Comparison of ENCODE assay signal across 26 mouse cellular contexts in genomic region chr9:29036058-29036457, GRCm38 (mm10).
DNase-seq lines count a peak whose midpoint lies in the region; ATAC-seq and TF ChIP-seq lines count a peak whose summit lies in the region.
"Had no signal": no experiment of that assay in that cellular context is flagged by ENCODE, and none has a peak within 500 bp of the region (broad histone marks: within the 10 kb centered on the region; RNA-seq: fewer than 3 reads in every experiment).

No protein-coding gene starts in this region.

- no peak overlapping the region for H3K27ac ChIP-seq in intestine, embryonic 14.5 days (ENCODE audit: low read depth)
- no peak overlapping the region for H3K27ac ChIP-seq in intestine, postnatal 0 days (ENCODE audit: low read depth, low read length)
- no peak overlapping the region for H3K27ac ChIP-seq in ES-E14 (ENCODE audit: insufficient read depth, low read depth, low read length, poor library complexity, severe bottlenecking)
- H3K27ac ChIP-seq: embryonic facial prominence, embryonic 12.5 days; forebrain, embryonic 13.5 days; hindbrain, postnatal 0 days; limb, embryonic 12.5 days; midbrain, embryonic 12.5 days; neural tube, embryonic 15.5 days; stomach, embryonic 15.5 days had no signal

- in situ Hi-C loops in ES-E14 (cut with MboI; ENCODE audit: low sequenced_read_pairs in 2 of 2, unreplicated experiment in 2 of 2), result no loop called here

- WGBS in intestine, embryonic 14.5 days, result 10% methylated on average over 4 of the region's 4 CpGs
- WGBS in intestine, postnatal 0 days, result 11% methylated on average over 4 of the region's 4 CpGs

- DNase-seq in intestine, embryonic 14.5 days (ENCODE audit: low spot score), result no peak
- DNase-seq in ES-CJ7 (ENCODE audit: low read depth, low spot score) (peak; percentile 4), ES-E14 (ENCODE audit: low read depth, low spot score) (no peak)
- peak; percentile 18 for DNase-seq in embryo, embryonic 11 days
- no peak for DNase-seq in c-Kit-positive CD71-positive TER-119-positive erythroid progenitor cells, embryonic 14.5 days (ENCODE audit: low spot score)
- DNase-seq in layer of hippocampus, adult 8-10 months (ENCODE audit: low spot score in 2 of 2), result no peak
- DNase-seq: adrenal gland, postnatal 25 days; cerebellum, adult 18-20 months; cerebellum, postnatal 14 days; gastrocnemius, postnatal 10 days; kidney, adult 8-10 months; kidney, postnatal 14 days; liver, postnatal 0 days; lung, postnatal 10 days; right cerebral cortex, adult 18-20 months had no signal

- no peaks in the 10 kb centered on the region for H3K27me3 ChIP-seq in intestine, embryonic 14.5 days (replicated peaks; ENCODE audit: control insufficient read depth, insufficient read depth, low read length)
- H3K27me3 ChIP-seq in intestine, postnatal 0 days (replicated peaks; ENCODE audit: control insufficient read depth, insufficient read depth, low read length), result no peaks in the 10 kb centered on the region
- H3K27me3 ChIP-seq: embryonic facial prominence, embryonic 12.5 days; forebrain, embryonic 13.5 days; limb, embryonic 12.5 days; midbrain, embryonic 12.5 days; neural tube, embryonic 15.5 days; stomach, embryonic 15.5 days had no signal

- no peaks in the 10 kb centered on the region for H3K9me3 ChIP-seq in intestine, embryonic 14.5 days (ENCODE audit: control insufficient read depth, low read length)
- H3K9me3 ChIP-seq in intestine, postnatal 0 days (ENCODE audit: control insufficient read depth), result no peaks in the 10 kb centered on the region
- no peaks in the 10 kb centered on the region for H3K9me3 ChIP-seq in ES-E14 (ENCODE audit: control insufficient read depth, insufficient read depth, low read depth, low read length)
- H3K9me3 ChIP-seq: embryonic facial prominence, embryonic 12.5 days; forebrain, embryonic 13.5 days; limb, embryonic 12.5 days; midbrain, embryonic 12.5 days; neural tube, embryonic 15.5 days; stomach, embryonic 15.5 days had no signal

- H3K9ac ChIP-seq in intestine, embryonic 14.5 days (ENCODE audit: low read length), result no peak overlapping the region
- no peak overlapping the region for H3K9ac ChIP-seq in intestine, postnatal 0 days (ENCODE audit: low read depth, low read length)
- H3K9ac ChIP-seq in ES-E14 (ENCODE audit: insufficient read depth, low read depth, low read length, poor library complexity, severe bottlenecking), result no peak overlapping the region
- H3K9ac ChIP-seq: embryonic facial prominence, embryonic 12.5 days; forebrain, embryonic 13.5 days; limb, embryonic 12.5 days; liver, postnatal 0 days; midbrain, embryonic 12.5 days; neural tube, embryonic 15.5 days; stomach, embryonic 15.5 days had no signal

- no peak overlapping the region for H3K4me3 ChIP-seq in intestine, embryonic 14.5 days (ENCODE audit: low read depth, low read length)
- H3K4me3 ChIP-seq in intestine, postnatal 0 days (ENCODE audit: low read depth, low read length), result no peak overlapping the region
- H3K4me3 ChIP-seq in ES-E14 (ENCODE audit: insufficient read depth in 1 of 2, low read depth in 1 of 2, low read length in 2 of 2, poor library complexity in 1 of 2, severe bottlenecking in 1 of 2), result no peak overlapping the region
- H3K4me3 ChIP-seq: embryonic facial prominence, embryonic 12.5 days; erythroblast, embryonic 14.5 days; forebrain, embryonic 13.5 days; limb, embryonic 12.5 days; midbrain, embryonic 12.5 days; neural tube, embryonic 15.5 days; stomach, embryonic 15.5 days had no signal

- ATAC-seq in intestine, embryonic 14.5 days (replicated peaks; ENCODE audit: low FRiP score, low TSS enrichment, low read depth), result peak; percentile 81
- ATAC-seq in intestine, postnatal 0 days, result no peak
- ATAC-seq: forebrain, embryonic 13.5 days; hindbrain, postnatal 0 days; liver, postnatal 0 days had no signal

- no peaks in the 10 kb centered on the region for H3K36me3 ChIP-seq in intestine, embryonic 14.5 days (ENCODE audit: control insufficient read depth, insufficient read depth, low read length)
- H3K36me3 ChIP-seq in intestine, postnatal 0 days (ENCODE audit: control insufficient read depth, insufficient read depth), result no peaks in the 10 kb centered on the region
- H3K36me3 ChIP-seq in ES-E14 (ENCODE audit: control insufficient read depth, insufficient read depth, low read length, poor library complexity, severe bottlenecking), result no peaks in the 10 kb centered on the region
- H3K36me3 ChIP-seq: embryonic facial prominence, embryonic 12.5 days; limb, embryonic 12.5 days; midbrain, embryonic 12.5 days; neural tube, embryonic 15.5 days; stomach, embryonic 15.5 days had no signal

- TF ChIP-seq CTCF in intestine, postnatal 0 days (IDR thresholded peaks at IDR 0.05; ENCODE audit: low read depth), result no peak

- H3K4me2 ChIP-seq in intestine, embryonic 14.5 days (ENCODE audit: low read length), result no peak overlapping the region
- H3K4me2 ChIP-seq in intestine, postnatal 0 days (replicated peaks; ENCODE audit: low read depth), result no peak overlapping the region
- H3K4me2 ChIP-seq: embryonic facial prominence, embryonic 12.5 days; forebrain, embryonic 13.5 days; heart, embryonic 11.5 days; limb, embryonic 12.5 days; liver, embryonic 11.5 days; midbrain, embryonic 12.5 days; neural tube, embryonic 15.5 days; stomach, embryonic 15.5 days had no signal

- H3K4me1 ChIP-seq in intestine, embryonic 14.5 days (replicated peaks; ENCODE audit: control insufficient read depth, insufficient read depth, low read length), result no peaks in the 10 kb centered on the region; the same call in 1 of the 2 replicates
- no peaks in the 10 kb centered on the region for H3K4me1 ChIP-seq in intestine, postnatal 0 days (replicated peaks; ENCODE audit: control insufficient read depth, insufficient read depth, low read length)
- no peaks in the 10 kb centered on the region for H3K4me1 ChIP-seq in ES-E14 (ENCODE audit: control insufficient read depth in 2 of 2, insufficient read depth in 2 of 2, low read length in 2 of 2, poor library complexity in 1 of 2)
- H3K4me1 ChIP-seq: embryonic facial prominence, embryonic 12.5 days; forebrain, embryonic 13.5 days; midbrain, embryonic 12.5 days; stomach, embryonic 15.5 days had no signal

TF ChIP-seq in ES-E14, 5 proteins besides CTCF, POLR2A, EP300 and RAD21:
- TF ChIP-seq ZNF384 (IDR thresholded peaks at IDR 0.05; ENCODE audit: low read depth, low read length) (peak; percentile 58; the same call in 1 of the 2 replicates), CHD2 (IDR thresholded peaks at IDR 0.05; ENCODE audit: low read depth, low read length) (no peak), MAFK (IDR thresholded peaks at IDR 0.05; ENCODE audit: insufficient read depth, low read depth, low read length) (no peak), HCFC1 (IDR thresholded peaks at IDR 0.05; ENCODE audit: borderline replicate concordance, insufficient read depth, low read length) (no peak), ZC3H11A (IDR thresholded peaks at IDR 0.05; ENCODE audit: borderline replicate concordance, low read depth, low read length) (no peak)

Comparison
In these comparisons a context has a peak if more than half of its experiments do, and no peak if none do; other contexts are left out.
1. DNase-seq: peak in ES-CJ7 (single experiment) and embryo, embryonic 11 days (single experiment); none in intestine, embryonic 14.5 days (single experiment), ES-E14 (single experiment), c-Kit-positive CD71-positive TER-119-positive erythroid progenitor cells, embryonic 14.5 days (single experiment) and layer of hippocampus, adult 8-10 months (0 of 2).